Mouse (Mus musculus) heart, embryonic 15.5 days (tissue): ENCODE data around the gene Gm10959. TPM values are rescaled to one million over a fixed set of nuclear protein-coding genes. Genes with fewer than 3 reads are reported as not detected.
A peak's percentile ranks its signal among the peaks of the same experiment; 100 is the strongest.
"Not testable (repeated sequence)": the region's sequence is repeated elsewhere in the genome, so short reads cannot be mapped to it uniquely, and the experiment has no call there.

Experiments used
- ATAC-seq: fragments of 200-750 bp; cut with Nextera tagmentation; replicated peaks from 2 replicates; pipeline ENCODE4 v1.8.0; 2017; ENCODE audit warnings: low read depth, moderate TSS enrichment; ENCODE audit not compliant: insufficient number of reproducible peaks, insufficient read depth, low FRiP score
- H3K27ac ChIP-seq: fragments of 300-500 bp; sonication (generic); 2 replicates; pipeline ENCODE4 v1.5.1; 2015; ENCODE audit warnings: mild to moderate bottlenecking, inconsistent platforms
- H3K27me3 ChIP-seq: fragments of 300-500 bp; sonication (generic); 2 replicates; pipeline ENCODE4 v1.6.1; 2015; ENCODE audit warnings: inconsistent platforms
- H3K36me3 ChIP-seq: fragments of 300-500 bp; sonication (generic); 2 replicates; pipeline ENCODE4 v1.6.1; 2015; ENCODE audit warnings: mild to moderate bottlenecking, inconsistent platforms
- H3K4me1 ChIP-seq: fragments of 300-500 bp; sonication (generic); replicated peaks from 2 replicates; pipeline ENCODE4 v1.6.1; 2015; ENCODE audit warnings: inconsistent platforms
- H3K4me2 ChIP-seq: fragments of 300-500 bp; sonication (generic); 2 replicates; pipeline ENCODE4 v1.6.1; 2015; ENCODE audit warnings: inconsistent platforms, mild to moderate bottlenecking, moderate library complexity
- H3K4me3 ChIP-seq: fragments of 300-500 bp; sonication (generic); 2 replicates; pipeline ENCODE4 v1.5.1; 2015; ENCODE audit warnings: mild to moderate bottlenecking, inconsistent platforms
- H3K9ac ChIP-seq: fragments of 300-500 bp; sonication (generic); 2 replicates; pipeline ENCODE4 v1.6.1; 2015; ENCODE audit warnings: mild to moderate bottlenecking, inconsistent platforms
- H3K9me3 ChIP-seq: fragments of 300-500 bp; sonication (generic); replicated peaks from 2 replicates; pipeline ENCODE4 v1.6.1; 2016; ENCODE audit warnings: inconsistent platforms
- WGBS: fragments of 180-500 bp; shearing (Covaris S2); methylation state at CpG from one replicate; pipeline ENCODE4 v1.1.7; 2015; ENCODE audit warnings: mixed read lengths; 5-methylcytosine and 5-hydroxymethylcytosine counted together
- polyA plus RNA-seq: library from polyadenylated mRNA; unstranded; fragments of >200 nt; fragmentation: Nextera tagmentation; extraction: Ambion mirVana; gene quantifications from 2 replicates; pipeline ENCODE4 v1.2.1, GENCODE M21; 2015

The Gm10959 gene
- polyA plus RNA-seq = not detected in 2 replicates

DNA sequence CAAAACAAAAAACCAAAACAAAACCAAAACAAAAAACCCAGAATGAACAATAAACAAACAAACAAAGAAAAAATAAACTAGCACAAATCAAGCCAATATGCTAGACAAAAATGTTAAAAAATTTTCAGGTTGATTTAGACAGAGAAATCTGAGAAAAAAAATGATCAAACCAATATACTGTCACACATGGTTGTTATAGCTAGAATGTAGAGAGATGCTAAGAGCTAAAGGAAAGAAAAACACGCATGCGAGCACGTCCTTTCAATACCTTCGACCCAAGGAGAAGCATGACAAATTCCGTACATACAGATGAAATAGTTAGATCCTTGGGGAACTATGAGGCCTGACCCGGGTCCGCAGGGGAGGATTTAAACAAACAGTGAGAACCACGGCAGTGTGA is at the start of gene Gm10959:
TSS of gene Gm10959 (minus strand) at position 101 of the 400 bp plus-strand sequence.
- Histone ChIP-seq H3K9me3 (no peaks in the 10 kb centered on the region), H3K27me3 (no peaks in the 10 kb centered on the region), H3K9ac (no peak within 1 kb of the TSS), H3K36me3 (no peaks in the 10 kb centered on the region), H3K4me3 (no peak within 1 kb of the TSS), H3K4me1 (peaks cover 9% of the 10 kb centered on the region; the same call in 1 of the 2 replicates), H3K27ac (no peak within 1 kb of the TSS), H3K4me2 (no peak within 1 kb of the TSS)
- no peak for ATAC-seq
- WGBS = 81% methylated on average over 8 of the region's 8 CpGs

DNA sequence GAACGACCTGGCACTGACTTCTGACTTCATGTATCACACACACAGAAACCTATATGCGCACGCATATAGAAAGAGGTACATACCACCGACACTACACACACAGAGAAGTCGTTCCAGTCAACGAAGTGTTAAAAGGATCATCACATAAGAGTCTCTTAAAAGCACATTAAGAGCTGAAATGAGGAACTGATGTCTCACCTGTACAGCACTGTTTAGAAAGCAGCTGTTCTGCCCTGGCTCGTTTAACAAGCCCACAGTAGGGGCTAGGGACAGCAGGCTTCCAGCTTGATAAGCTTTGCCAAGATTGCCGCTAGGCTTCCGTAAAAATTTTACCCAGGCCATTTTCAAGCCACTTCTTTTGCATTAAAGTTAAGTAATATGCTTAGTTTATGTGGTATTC is 49.2 kb upstream of the Gm10959 start:
- no peaks in the 10 kb centered on the region for H3K4me1 ChIP-seq
- WGBS = 89% methylated on average over 9 of the region's 9 CpGs

DNA sequence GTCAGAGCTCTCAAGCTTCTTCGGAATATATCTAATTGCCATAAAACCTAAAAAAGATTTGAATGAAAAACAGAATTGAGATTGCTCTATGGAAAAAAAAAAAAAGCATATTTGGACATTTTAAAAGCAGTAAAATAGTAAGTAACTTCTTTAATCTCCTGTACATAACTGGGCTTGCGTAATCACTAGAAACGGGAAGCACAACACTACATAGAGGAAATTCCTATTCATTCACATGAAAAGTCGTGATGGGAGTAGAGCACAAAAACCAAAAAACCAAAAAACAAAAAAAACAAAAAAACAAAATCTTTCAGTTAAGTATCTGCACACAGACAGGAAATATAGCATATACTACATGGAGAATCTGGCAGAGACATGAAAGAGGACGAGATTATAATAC is 45.1 kb upstream of the Gm10959 start:
- H3K27ac ChIP-seq = no peak overlapping the region
- H3K4me1 ChIP-seq = no peaks in the 10 kb centered on the region
- no peak overlapping the region for H3K4me2 ChIP-seq
- peaks cover 19% of the 10 kb centered on the region; the same call in 1 of the 2 replicates for H3K36me3 ChIP-seq
- H3K27me3 ChIP-seq = no peaks in the 10 kb centered on the region
- ATAC-seq = no peak
- H3K9ac ChIP-seq = no peak overlapping the region
- H3K9me3 ChIP-seq = no peaks in the 10 kb centered on the region
- WGBS = 72% methylated on average over 5 of the region's 5 CpGs
- no peak overlapping the region for H3K4me3 ChIP-seq

More for the DNA sequence above, 49.2 kb upstream of the Gm10959 start:
- peaks cover 7% of the 10 kb centered on the region; the same call in 1 of the 2 replicates for H3K36me3 ChIP-seq
- no peak for ATAC-seq
- no peaks in the 10 kb centered on the region for H3K27me3 ChIP-seq
- H3K4me2 ChIP-seq = no peak overlapping the region
- no peaks in the 10 kb centered on the region for H3K9me3 ChIP-seq
- H3K27ac ChIP-seq = no peak overlapping the region
- no peak overlapping the region for H3K4me3 ChIP-seq
- no peak overlapping the region for H3K9ac ChIP-seq

DNA sequence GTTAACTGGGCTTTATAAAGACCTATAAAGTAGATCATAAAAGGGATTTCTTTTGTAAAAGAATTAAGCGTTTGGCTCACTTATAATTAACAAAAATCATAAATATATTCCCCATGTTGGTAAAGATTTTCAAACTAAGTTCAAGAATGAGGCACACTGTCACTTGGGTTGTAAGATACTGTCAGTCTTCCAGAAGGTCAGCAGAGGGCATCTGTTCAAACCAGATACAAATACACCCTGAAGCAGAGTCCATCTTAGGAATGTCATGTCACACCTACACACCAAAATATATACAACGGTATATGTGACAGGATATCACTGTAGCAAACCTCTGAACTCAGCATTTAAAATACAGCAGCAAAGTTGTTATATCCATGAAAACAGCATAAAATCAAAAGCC is 31.0 kb upstream of the Gm10959 start:
- Histone ChIP-seq H3K4me2 (no peak overlapping the region), H3K27me3 (no peaks in the 10 kb centered on the region), H3K9ac (no peak overlapping the region), H3K9me3 (no peaks in the 10 kb centered on the region), H3K4me1 (no peaks in the 10 kb centered on the region), H3K4me3 (no peak overlapping the region), H3K36me3 (peaks cover 28% of the 10 kb centered on the region), H3K27ac (no peak overlapping the region)
- no peak for ATAC-seq
- 76% methylated on average over 2 of the region's 2 CpGs for WGBS

DNA sequence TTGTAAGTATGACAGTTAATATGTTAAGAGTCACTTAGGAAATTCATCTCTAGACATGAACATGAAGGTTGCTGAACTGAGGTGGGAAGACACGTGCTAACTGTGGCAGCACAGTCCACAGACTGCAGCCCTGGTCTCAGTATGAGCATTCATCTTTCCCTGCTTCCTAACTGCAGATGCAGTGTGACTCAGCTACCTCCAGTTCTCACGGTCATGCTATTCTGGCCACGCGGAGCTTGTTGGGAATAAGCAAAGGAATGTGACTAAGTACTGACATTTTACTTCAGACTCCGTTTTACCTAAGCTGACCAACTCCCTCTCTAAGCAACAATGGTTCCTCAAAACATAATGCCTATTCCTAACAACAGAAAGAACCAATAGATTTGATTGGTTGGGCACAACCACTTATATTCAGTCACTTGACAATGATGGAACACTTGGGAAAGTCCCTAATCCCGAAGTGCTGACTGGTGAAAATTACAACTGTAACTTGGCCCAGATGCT is 24.3 kb upstream of the Gm10959 start:
- WGBS = 61% methylated on average over 6 of the region's 6 CpGs
- ATAC-seq = no peak
- no peak overlapping the region for H3K27ac ChIP-seq

DNA sequence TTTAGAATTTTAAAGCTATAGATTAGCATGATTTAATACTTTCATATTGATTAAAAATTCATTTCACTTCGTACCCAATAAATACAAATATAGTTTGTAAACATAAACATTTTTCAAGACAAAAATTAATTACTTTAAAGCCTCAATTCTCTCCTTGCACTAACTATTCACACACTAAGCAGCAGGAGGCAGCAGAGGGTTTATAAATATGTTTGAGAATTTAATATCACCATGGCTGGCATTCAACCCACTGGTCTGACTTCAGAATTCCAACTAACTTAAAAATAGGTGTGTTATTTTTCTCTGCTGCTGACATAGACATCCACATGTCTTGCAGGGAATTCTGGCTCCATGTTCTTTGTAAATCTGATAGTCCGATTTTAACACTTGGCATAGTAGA is 20.1 kb upstream of the Gm10959 start:
- H3K9ac ChIP-seq = no peak overlapping the region
- 0 out of 2 replicates have a peak, but pooled peaks cover under 1% of the 10 kb centered on the region for H3K4me1 ChIP-seq
- H3K27me3 ChIP-seq = no peaks in the 10 kb centered on the region
- WGBS = 54% methylated on average over 2 of the region's 2 CpGs
- no peak overlapping the region for H3K4me2 ChIP-seq
- ATAC-seq = no peak
- no peak overlapping the region for H3K27ac ChIP-seq
- 0 out of 2 replicates have a peak, but pooled peaks cover 6% of the 10 kb centered on the region for H3K36me3 ChIP-seq
- no peaks in the 10 kb centered on the region for H3K9me3 ChIP-seq
- H3K4me3 ChIP-seq = no peak overlapping the region

More for the DNA sequence above, 24.3 kb upstream of the Gm10959 start:
- Histone ChIP-seq H3K4me2 (no peak overlapping the region), H3K4me3 (no peak overlapping the region), H3K4me1 (no peaks in the 10 kb centered on the region), H3K9ac (no peak overlapping the region), H3K36me3 (peaks cover 8% of the 10 kb centered on the region; the same call in 1 of the 2 replicates), H3K9me3 (no peaks in the 10 kb centered on the region), H3K27me3 (no peaks in the 10 kb centered on the region)

DNA sequence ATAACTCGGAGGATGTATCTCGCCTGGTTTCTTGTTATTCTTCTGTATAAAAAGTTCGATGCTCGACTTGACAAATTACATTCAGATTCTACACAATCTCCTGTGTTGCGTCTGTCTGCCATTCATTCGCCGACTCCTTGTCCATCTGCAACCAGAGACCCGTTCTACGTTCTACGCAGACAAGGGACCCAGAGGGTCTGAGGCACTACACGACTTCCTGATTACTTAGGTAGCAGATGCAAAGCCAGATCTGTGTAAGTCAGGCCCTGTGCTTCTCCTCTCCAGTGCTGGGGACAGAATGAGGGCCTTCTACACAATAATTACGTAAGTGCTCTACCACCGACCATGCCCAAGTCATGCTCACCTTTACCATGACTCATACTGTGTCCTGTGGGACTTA is 18.0 kb upstream of the Gm10959 start:
- WGBS = 79% methylated on average over 13 of the region's 13 CpGs
- not testable (repeated sequence) for H3K36me3 ChIP-seq, H3K4me3 ChIP-seq, H3K9ac ChIP-seq, ATAC-seq, H3K27ac ChIP-seq, H3K27me3 ChIP-seq, H3K9me3 ChIP-seq, H3K4me2 ChIP-seq, H3K4me1 ChIP-seq

DNA sequence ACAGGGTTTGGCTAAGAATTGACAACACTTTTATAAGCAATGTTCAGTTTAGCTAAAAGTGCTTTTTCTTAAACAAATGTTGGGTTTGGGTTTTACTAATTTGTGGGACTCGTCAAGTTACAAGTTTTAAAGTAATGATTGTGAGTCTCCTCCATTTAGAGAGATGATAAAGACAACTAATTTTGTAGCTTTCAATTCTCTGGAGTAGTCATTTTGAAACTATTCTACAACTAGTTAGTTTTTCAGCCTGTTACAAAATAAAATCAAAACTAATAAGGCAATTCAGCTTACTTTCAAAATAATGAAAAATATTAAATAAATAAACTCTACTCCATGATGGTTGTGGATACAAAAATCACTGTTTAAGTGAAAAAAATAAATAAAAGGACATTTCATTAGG is 13.3 kb upstream of the Gm10959 start:
- Histone ChIP-seq H3K27ac (no peak overlapping the region), H3K9ac (no peak overlapping the region), H3K4me1 (0 out of 2 replicates have a peak, but pooled peaks cover 2% of the 10 kb centered on the region), H3K4me2 (no peak overlapping the region), H3K9me3 (no peaks in the 10 kb centered on the region), H3K27me3 (no peaks in the 10 kb centered on the region), H3K4me3 (no peak overlapping the region), H3K36me3 (0 out of 2 replicates have a peak, but pooled peaks cover 6% of the 10 kb centered on the region)
- 89% methylated on average over 1 of the region's 1 CpGs for WGBS
- ATAC-seq = no peak

DNA sequence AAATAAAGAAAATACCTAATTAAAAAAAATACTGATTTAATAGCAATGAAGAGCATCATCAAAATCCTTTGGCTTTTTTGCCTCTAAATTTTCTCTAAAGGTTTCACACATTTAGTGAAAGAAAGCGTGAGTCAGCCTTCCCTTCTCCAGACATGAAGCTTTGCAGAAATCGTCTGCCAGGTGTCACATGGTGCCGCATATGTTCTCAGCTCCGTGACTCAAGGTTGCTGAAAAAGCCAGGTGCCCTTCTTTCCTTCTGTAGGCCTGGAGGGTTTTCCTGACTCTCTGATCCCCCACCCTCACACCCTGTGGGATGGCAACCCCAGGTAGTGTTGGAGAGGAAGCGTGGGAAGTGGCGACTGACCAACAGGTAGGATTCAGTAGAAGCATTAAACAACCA is 10.6 kb upstream of the Gm10959 start:
- whole genome bisulfite sequencing = 87% methylated on average over 6 of the region's 6 CpGs
- no peaks in the 10 kb centered on the region for H3K9me3 ChIP-seq
- peaks cover 3% of the 10 kb centered on the region for H3K36me3 ChIP-seq
- no peak overlapping the region for H3K9ac ChIP-seq
- ATAC-seq = no peak
- H3K4me2 ChIP-seq = no peak overlapping the region
- H3K27me3 ChIP-seq = no peaks in the 10 kb centered on the region
- H3K27ac ChIP-seq = no peak overlapping the region
- H3K4me1 ChIP-seq = peaks cover 4% of the 10 kb centered on the region
- no peak overlapping the region for H3K4me3 ChIP-seq

DNA sequence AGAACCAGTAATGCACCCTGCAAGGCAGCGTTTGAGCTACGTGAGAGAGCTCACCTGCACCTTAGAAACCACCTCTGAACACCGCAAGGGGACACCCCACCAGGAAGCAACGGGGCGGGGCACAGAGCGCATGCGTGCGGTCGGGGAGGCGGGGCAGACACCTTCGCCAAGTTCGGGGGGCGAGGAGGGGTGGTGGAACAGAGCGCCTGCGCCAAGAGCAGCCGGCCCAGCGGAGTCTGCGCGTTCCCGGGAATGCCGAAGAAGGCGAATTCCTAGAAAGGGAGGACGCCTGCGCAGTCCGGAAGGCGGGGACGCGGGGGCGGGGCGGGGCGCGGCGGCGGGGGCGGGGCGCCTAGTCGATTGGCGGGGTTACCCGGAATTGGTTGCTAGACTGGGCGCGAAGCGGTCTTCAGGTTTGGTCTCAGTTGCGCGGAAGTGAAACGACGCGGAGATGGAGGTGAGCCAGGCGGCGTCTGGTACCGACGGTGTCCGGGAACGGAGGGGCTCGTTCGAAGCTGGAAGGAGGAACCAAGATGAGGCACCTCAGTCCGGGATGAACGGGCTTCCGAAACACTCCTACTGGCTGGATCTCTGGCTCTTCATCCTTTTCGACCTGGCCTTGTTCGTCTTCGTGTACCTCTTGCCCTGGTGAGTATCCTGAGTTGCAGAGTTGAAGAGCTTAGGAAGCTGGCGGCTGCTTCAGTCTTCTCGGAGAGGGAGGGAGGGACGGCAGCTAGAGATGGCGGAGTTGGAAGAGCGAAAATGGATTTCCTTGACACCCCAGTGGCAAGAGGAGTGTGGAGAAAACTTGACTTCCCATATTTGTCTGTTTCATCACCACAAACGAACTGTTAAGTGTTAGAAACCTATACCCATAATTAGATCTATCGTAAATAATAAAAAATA is 5.1 kb upstream of the Gm10959 start, which contains the start of gene 1810037I17Rik:
TSS of gene 1810037I17Rik (plus strand) at position 195 of the 906 bp plus-strand sequence.
- peak within 1 kb of the TSS; percentile 67 for H3K9ac ChIP-seq
- H3K36me3 ChIP-seq = peaks cover 3% of the 10 kb centered on the region
- no peaks in the 10 kb centered on the region for H3K9me3 ChIP-seq
- no peaks in the 10 kb centered on the region for H3K27me3 ChIP-seq
- peak within 1 kb of the TSS; percentile 88 for H3K27ac ChIP-seq
- peaks cover 11% of the 10 kb centered on the region for H3K4me1 ChIP-seq
- under 1% methylated on average over 68 of the region's 68 CpGs for WGBS
- H3K4me2 ChIP-seq = peak within 1 kb of the TSS; percentile 76
- peak within 1 kb of the TSS; percentile 73 for H3K4me3 ChIP-seq
- ATAC-seq = peak; percentile 99

DNA sequence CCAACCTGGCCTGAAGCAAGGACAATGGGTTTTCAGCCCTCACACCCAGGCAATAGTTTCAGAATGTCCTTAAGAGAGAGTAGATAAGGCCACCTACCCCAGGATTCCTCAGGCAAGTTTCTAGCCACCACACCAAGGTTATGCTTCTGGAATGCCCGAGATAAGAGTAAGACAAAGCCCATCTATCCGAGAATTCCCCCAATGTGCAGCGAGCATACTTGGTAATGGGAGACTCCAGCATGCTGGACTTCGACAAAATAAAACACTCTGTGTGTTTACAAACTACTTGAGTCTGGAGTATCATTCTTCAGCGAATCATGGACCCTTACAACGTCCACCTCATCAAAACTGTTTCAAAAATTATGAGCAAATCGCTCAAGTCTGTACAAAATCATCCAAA is 4.0 kb upstream of the Gm10959 start:
- Histone ChIP-seq H3K27me3 (no peaks in the 10 kb centered on the region), H3K4me3 (peak overlapping the region; percentile 73; the same call in 1 of the 2 replicates), H3K4me2 (peak overlapping the region; percentile 76), H3K9ac (no peak overlapping the region), H3K36me3 (peaks cover 3% of the 10 kb centered on the region), H3K27ac (no peak overlapping the region), H3K4me1 (peaks cover 11% of the 10 kb centered on the region), H3K9me3 (no peaks in the 10 kb centered on the region)
- no peak for ATAC-seq
- 44% methylated on average over 7 of the region's 7 CpGs for WGBS
